Mouse (Mus musculus): Measurements from ENCODE around the gene Gm498. TPM values are rescaled to one million over a fixed set of nuclear protein-coding genes. Genes with fewer than 3 reads are reported as not detected.
A peak's percentile ranks its signal among the peaks of the same experiment; 100 is the strongest.

The Gm498 gene
- polyA plus RNA-seq, 1 experiment from 2014 or later, result not detected

DNA sequence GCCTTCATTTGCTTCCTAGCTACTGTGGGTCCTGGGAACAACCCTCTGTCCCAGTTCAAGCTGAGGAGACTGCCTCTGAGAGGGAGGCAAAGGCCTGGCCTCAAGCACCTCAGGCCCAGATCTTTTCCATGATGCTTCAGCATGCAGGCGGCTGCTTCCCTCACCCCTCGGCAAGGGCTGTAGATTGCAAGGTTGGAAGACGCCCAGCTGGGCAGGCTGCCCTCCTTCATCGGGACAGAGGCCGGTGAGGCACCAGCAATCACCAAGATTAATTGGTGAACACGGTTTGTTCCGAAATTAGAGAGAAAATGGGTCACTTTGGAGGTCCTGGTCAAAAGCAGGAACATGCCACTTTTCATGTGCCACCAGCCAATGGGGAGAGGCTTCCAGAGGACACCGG lies 47.0 kb downstream of the Gm498 start:
- no peak overlapping the region for H3K4me3 ChIP-seq
- no peak overlapping the region for H3K27ac ChIP-seq
- WGBS, result 85% methylated on average over 8 of the region's 8 CpGs
- no peaks in the 10 kb centered on the region for H3K36me3 ChIP-seq (replicated peaks)
- DNase-seq (ENCODE audit: extremely low spot score, low spot score), result no peak
- H3K27me3 ChIP-seq (ENCODE audit: poor library complexity, severe bottlenecking), result no peaks in the 10 kb centered on the region
- H3K9me3 ChIP-seq, result peaks cover 6% of the 10 kb centered on the region; the same call in 1 of the 2 replicates
- no peaks in the 10 kb centered on the region for H3K4me1 ChIP-seq

DNA sequence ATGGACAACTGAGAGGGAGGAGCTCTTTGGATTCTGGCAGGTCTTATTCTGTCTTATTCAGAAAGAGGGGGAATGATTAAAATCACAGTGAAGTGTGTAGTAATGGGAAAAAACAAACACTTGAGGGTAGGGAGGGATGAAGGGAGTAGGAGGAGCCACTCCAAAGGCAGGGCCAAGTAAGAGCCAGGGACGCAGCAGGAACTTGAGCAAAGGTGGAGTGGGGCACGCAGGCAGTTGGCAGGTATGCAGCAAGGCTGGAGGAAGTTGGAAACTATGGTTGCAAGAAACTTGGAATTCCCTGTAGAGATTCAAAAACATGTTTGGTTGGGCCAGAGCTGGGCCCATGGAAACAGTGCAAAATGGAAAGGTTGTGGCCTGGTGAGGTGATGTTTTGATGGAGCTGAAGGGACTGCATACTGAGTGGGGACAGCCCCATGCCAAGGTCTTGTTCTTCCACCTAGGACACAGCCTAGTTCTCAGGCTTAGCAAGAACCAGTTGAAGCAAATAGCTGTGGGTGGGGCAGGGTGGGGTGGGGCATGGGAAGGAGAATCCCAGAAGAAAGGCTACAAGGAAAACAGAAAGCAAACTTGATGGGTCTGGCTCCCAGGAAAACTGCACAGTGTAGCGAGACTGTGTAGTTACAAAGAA lies 52.5 kb downstream of the Gm498 start:
- DNase-seq (ENCODE audit: extremely low spot score, low spot score), result no peak
- no peak overlapping the region for H3K27ac ChIP-seq
- WGBS, result 84% methylated on average over 3 of the region's 3 CpGs
- H3K9me3 ChIP-seq, result no peaks in the 10 kb centered on the region
- no peaks in the 10 kb centered on the region for H3K36me3 ChIP-seq (replicated peaks)
- no peak overlapping the region for H3K4me3 ChIP-seq
- H3K4me1 ChIP-seq, result peaks cover 3% of the 10 kb centered on the region; the same call in 1 of the 2 replicates
- no peaks in the 10 kb centered on the region for H3K27me3 ChIP-seq (ENCODE audit: poor library complexity, severe bottlenecking)

DNA sequence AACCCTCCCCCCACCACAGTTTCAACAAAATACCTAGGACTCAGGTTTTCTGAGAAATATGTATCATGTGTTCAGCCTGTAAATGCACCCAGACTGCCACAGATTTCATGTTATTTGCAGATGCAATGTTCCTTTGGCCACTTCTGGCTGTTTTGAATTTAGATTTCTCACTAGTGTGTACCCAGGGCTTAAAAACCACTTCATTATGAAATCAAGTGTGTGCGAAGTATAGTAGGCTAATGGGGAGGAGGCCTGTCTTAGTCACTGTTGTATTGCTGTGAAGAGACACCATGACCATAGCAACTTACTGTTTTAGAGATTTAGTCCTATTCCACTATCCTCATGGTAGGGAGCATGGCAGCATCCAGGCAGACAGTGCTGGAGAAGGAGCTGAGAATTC lies 63.3 kb downstream of the Gm498 start:
- no peak for DNase-seq (ENCODE audit: extremely low spot score, low spot score)
- H3K36me3 ChIP-seq (replicated peaks), result no peaks in the 10 kb centered on the region
- H3K4me3 ChIP-seq, result no peak overlapping the region
- no peaks in the 10 kb centered on the region for H3K27me3 ChIP-seq (ENCODE audit: poor library complexity, severe bottlenecking)
- H3K4me1 ChIP-seq, result peaks cover 12% of the 10 kb centered on the region
- WGBS, result 100% methylated on average over 1 of the region's 1 CpGs
- no peaks in the 10 kb centered on the region for H3K9me3 ChIP-seq
- H3K27ac ChIP-seq, result no peak overlapping the region

DNA sequence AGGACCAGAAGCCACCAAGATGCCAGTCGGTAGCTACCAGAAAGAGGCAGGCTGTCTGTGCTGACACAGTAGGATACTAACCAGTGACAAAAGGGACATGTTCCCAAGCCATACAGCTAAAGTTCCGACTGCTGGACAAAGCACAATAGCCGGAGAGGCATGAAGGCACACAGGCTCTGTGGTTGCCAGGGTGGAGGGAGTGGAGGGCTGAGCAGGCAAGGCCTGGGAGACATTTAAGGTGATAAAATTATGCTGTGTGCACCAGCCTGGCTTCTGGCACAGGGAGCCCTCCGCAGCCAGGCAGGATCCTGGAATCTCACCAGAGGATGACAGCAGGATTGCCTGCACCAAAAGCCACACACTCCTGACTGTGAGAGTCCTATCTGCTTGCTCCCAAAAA lies 72.0 kb downstream of the Gm498 start:
- H3K36me3 ChIP-seq (replicated peaks), result no peaks in the 10 kb centered on the region
- no peak overlapping the region for H3K4me3 ChIP-seq
- 46% methylated on average over 4 of the region's 4 CpGs for WGBS
- H3K27ac ChIP-seq, result 0 out of 2 replicates have a peak overlapping the region, but pooled peaks have one; percentile 37
- no peaks in the 10 kb centered on the region for H3K27me3 ChIP-seq (ENCODE audit: poor library complexity, severe bottlenecking)
- DNase-seq (ENCODE audit: extremely low spot score, low spot score), result no peak
- no peaks in the 10 kb centered on the region for H3K9me3 ChIP-seq
- peaks cover 9% of the 10 kb centered on the region for H3K4me1 ChIP-seq

DNA sequence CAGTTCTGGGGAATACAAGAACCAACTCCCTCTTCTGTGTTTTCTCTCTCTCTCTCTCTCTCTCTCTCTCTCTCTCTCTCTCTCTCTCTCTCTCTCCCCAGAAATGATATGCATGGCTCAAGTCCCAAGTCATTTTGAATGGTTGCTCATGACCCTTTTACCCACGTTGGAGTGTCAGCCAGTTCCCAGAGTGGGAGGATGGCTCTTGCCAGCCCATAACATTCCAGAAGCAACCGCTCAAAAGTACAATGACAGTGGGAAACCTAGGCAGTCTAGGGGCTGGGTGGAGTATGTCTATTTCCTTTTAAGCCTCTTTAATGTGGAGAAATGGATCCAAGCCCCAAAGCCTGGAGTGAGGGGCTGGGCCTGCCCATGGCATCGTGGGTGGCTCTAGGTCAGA lies 72.8 kb downstream of the Gm498 start:
- DNase-seq (ENCODE audit: extremely low spot score, low spot score), result no peak
- H3K4me3 ChIP-seq, result no peak overlapping the region
- H3K4me1 ChIP-seq, result peaks cover 9% of the 10 kb centered on the region
- no peaks in the 10 kb centered on the region for H3K9me3 ChIP-seq
- no peak overlapping the region for H3K27ac ChIP-seq
- H3K36me3 ChIP-seq (replicated peaks), result no peaks in the 10 kb centered on the region
- WGBS, result 84% methylated on average over 3 of the region's 3 CpGs
- H3K27me3 ChIP-seq (ENCODE audit: poor library complexity, severe bottlenecking), result no peaks in the 10 kb centered on the region

DNA sequence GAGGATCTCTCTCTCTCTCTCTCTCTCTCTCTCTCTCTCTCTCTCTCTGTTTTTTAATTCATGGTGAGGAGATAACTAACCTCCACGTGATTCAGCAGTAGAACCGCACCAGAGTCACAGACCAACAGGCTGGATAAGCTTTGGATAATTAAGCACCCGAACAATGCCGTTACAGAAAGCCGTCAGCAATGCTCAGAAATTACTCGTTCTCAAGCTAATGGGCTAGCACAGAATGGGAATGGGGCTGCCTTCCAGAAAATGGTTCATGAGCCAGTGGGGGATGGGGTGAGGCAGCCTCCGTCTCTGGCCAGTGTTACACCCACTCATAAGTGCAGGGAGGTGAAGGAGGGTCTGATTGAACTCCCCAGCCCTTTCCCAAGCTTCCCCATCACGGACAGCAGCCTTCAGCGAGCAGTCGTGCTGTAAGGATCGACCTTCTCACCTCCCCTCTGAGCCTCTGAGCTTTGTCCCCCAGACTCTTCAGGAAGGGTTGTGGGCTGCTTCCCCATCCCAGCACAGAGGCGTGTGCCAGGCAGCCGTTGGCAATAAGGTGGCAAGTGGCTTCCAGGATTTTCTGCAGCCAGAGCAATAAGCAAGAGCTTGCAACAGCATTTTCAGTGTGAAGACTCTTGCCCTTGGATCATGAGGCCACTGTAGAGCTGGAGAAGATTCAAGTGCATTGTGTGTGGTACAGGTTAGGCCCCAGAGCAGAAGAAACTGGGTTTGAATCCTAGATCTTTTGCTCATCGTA lies 76.5 kb downstream of the Gm498 start:
- no peaks in the 10 kb centered on the region for H3K27me3 ChIP-seq (ENCODE audit: poor library complexity, severe bottlenecking)
- H3K27ac ChIP-seq, result no peak overlapping the region
- H3K4me1 ChIP-seq, result peaks cover 9% of the 10 kb centered on the region
- no peak for DNase-seq (ENCODE audit: extremely low spot score, low spot score)
- WGBS, result 80% methylated on average over 14 of the region's 14 CpGs
- no peaks in the 10 kb centered on the region for H3K36me3 ChIP-seq (replicated peaks)
- H3K4me3 ChIP-seq, result no peak overlapping the region
- no peaks in the 10 kb centered on the region; the same call in 1 of the 2 replicates for H3K9me3 ChIP-seq

DNA sequence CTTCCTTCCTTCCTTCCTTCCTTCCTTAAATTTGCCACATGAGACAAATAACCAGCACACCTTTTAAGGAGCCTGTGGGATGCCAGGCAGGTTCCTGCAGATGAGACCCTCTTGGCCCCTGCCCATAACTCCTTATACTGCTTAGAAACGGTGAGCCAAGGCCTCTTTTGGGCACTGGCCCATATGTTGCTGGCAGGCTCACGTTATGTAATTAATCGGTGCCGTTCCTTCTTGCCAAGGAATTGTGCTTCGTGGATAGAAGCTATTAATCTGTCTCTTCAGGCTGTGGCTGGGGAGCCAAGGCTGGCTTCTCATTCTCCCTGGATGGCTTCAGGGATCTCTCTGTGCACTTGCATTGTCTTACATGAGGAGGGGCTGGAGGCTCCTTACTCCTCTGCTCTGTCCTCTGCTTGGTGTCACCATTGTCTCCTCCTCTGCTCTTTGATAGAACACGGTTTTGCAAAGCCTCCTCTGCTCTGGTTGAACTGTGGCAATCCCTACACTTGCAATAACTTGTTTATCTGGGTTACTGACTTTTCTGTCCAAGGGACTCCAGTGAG lies 77.9 kb downstream of the Gm498 start:
- H3K27ac ChIP-seq, result no peak overlapping the region
- no peak overlapping the region for H3K4me3 ChIP-seq
- H3K27me3 ChIP-seq (ENCODE audit: poor library complexity, severe bottlenecking), result no peaks in the 10 kb centered on the region
- H3K9me3 ChIP-seq, result no peaks in the 10 kb centered on the region; the same call in 1 of the 2 replicates
- WGBS, result 80% methylated on average over 6 of the region's 6 CpGs
- no peaks in the 10 kb centered on the region for H3K36me3 ChIP-seq (replicated peaks)
- peaks cover 3% of the 10 kb centered on the region; the same call in 1 of the 2 replicates for H3K4me1 ChIP-seq
- DNase-seq (ENCODE audit: extremely low spot score, low spot score), result no peak

Small RNA genes lying within 50 kb of the gene (microRNA-seq; reads per million reads assigned to microRNA genes)
- gene Mir6404, result not detected

Other genes with a start within 250 kb of the Gm498 start
- gene Tnfrsf26, start 238.1 kb upstream of the Gm498 start, polyA plus RNA-seq (2016; fragmentation: Nextera tagmentation; extraction: Ambion mirVana), result 0.17 and 0.35 TPM in 2 replicates
- 10.1 TPM in 2 replicates for gene Tnfrsf22, start 217.2 kb upstream of the Gm498 start, polyA plus RNA-seq (2016; fragmentation: Nextera tagmentation; extraction: Ambion mirVana)
- gene Tnfrsf23, start 181.0 kb upstream of the Gm498 start, polyA plus RNA-seq (2016; fragmentation: Nextera tagmentation; extraction: Ambion mirVana), result 0.09 and 0.15 TPM in 2 replicates
- gene Osbpl5, start 109.9 kb upstream of the Gm498 start, polyA plus RNA-seq (2016; fragmentation: Nextera tagmentation; extraction: Ambion mirVana), result 8.9 and 9.4 TPM in 2 replicates
- gene Mrgprg, start 99.8 kb upstream of the Gm498 start, polyA plus RNA-seq (2016; fragmentation: Nextera tagmentation; extraction: Ambion mirVana), result not detected in 2 replicates
- 1.4 and 1.5 TPM in 2 replicates for gene Mrgpre, start 82.3 kb upstream of the Gm498 start, polyA plus RNA-seq (2016; fragmentation: Nextera tagmentation; extraction: Ambion mirVana)
- 8.8 and 10.8 TPM in 2 replicates for gene Nadsyn1, start 44.0 kb upstream of the Gm498 start, polyA plus RNA-seq (2016; fragmentation: Nextera tagmentation; extraction: Ambion mirVana)
- gene Dhcr7, start 43.7 kb upstream of the Gm498 start, polyA plus RNA-seq (2016; fragmentation: Nextera tagmentation; extraction: Ambion mirVana), result 89.3 and 96.2 TPM in 2 replicates
- gene Shank2, start 135.1 kb downstream of the Gm498 start, polyA plus RNA-seq (2016; fragmentation: Nextera tagmentation; extraction: Ambion mirVana), result 0.67 and 0.86 TPM in 2 replicates